Mouse (Mus musculus) kidney, embryonic 16.5 days (tissue): Measurements from ENCODE around the gene Pex11a. TPM values are rescaled to one million over a fixed set of nuclear protein-coding genes. Genes with fewer than 3 reads are reported as not detected.
"Not testable (repeated sequence)": the region's sequence is repeated elsewhere in the genome, so short reads cannot be mapped to it uniquely, and the experiment has no call there.

Experiments used
- ATAC-seq: fragments of 200-750 bp; cut with Nextera tagmentation; 2 replicates; pipeline ENCODE4 v1.8.0; 2017; ENCODE audit warnings: moderate TSS enrichment; ENCODE audit not compliant: low FRiP score, low TSS enrichment
- H3K27ac ChIP-seq: fragments of 300-500 bp; sonication (generic); 2 replicates; pipeline ENCODE4 v1.5.1; 2014; ENCODE audit warnings: low read length
- H3K27me3 ChIP-seq: fragments of 300-500 bp; sonication (generic); 2 replicates; pipeline ENCODE4 v1.6.1; 2014; ENCODE audit warnings: low read length, control low read depth, mixed read lengths; ENCODE audit not compliant: insufficient read depth
- H3K36me3 ChIP-seq: fragments of 300-500 bp; sonication (generic); 2 replicates; pipeline ENCODE4 v1.6.1; 2014; ENCODE audit warnings: low read length, control low read depth, mixed read lengths; ENCODE audit not compliant: insufficient read depth
- H3K4me1 ChIP-seq: fragments of 300-500 bp; sonication (generic); 2 replicates; pipeline ENCODE4 v1.6.1; 2014; ENCODE audit warnings: low read length, control low read depth, mixed read lengths; ENCODE audit not compliant: insufficient read depth
- H3K4me2 ChIP-seq: fragments of 300-500 bp; sonication (generic); replicated peaks from 2 replicates; pipeline ENCODE4 v1.6.1; 2014; ENCODE audit warnings: low read depth, low read length
- H3K4me3 ChIP-seq: fragments of 300-500 bp; sonication (generic); 2 replicates; pipeline ENCODE4 v1.5.1; 2014; ENCODE audit warnings: mild to moderate bottlenecking, low read length
- H3K9ac ChIP-seq: fragments of 300-500 bp; sonication (generic); replicated peaks from 2 replicates; pipeline ENCODE4 v1.6.1; 2014; ENCODE audit warnings: low read length
- H3K9me3 ChIP-seq: fragments of 300-500 bp; sonication (generic); 2 replicates; pipeline ENCODE4 v1.6.1; 2016; ENCODE audit warnings: low read length, control low read depth
- WGBS: fragments of 180-500 bp; shearing (Covaris S2); extraction: QIAGEN DNeasy Blood & Tissue Kit; methylation state at CpG from one replicate; pipeline ENCODE4 v1.1.7; 2014; 5-methylcytosine and 5-hydroxymethylcytosine counted together
- polyA plus RNA-seq: library from polyadenylated mRNA; unstranded; fragments of >200 nt; fragmentation: Nextera tagmentation; extraction: Ambion mirVana; gene quantifications from 2 replicates; pipeline ENCODE4 v1.2.1, GENCODE M21; 2015

Pex11a gene
- 10.5 and 14.3 TPM in 2 replicates for polyA plus RNA-seq

DNA sequence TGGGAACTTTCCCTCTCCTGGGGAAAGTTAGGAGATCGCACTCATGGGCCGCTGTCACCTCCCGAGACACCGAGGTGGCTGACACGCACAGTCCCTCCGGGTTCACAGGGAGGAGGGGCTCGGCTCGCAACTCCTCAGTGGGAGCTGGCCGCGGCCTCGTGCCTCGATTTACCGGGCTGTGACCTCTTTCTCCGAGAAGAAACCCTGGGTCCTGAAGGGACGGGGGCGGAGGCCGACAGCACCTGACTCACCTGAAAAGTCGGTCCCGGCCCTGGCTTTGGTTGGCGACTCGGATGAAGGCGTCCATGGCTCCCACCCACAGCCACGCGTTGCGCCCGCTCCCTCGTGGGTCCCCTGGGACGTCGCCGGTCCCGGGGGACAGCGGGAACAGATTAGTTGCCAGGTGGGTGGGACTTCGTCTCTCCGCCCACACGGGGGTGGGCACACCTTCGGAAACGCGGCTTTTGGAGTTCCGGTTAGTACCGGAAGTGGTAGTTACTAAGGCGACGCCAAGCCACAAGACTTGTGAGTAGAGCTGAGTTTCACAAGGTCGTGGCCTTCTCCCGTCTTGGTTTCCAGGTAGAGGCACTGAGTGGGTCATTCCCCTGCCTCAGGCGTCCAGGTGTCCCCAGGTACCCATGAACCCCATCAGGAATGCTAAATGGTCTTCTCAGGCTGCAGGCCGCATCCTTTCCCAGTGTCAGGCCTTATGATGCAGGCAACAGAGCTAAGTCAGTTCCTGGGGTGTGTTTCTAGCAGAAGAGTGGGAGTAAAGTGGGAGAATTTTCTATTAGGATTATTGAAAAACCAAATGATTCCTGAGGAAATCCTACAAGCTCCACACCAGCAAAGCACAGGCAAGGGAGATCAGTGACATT is at the start of gene Pex11a, which contains the start of gene Wdr93:
Gene Pex11a, minus strand, starts transcription at position 473 of the 878 bp plus-strand sequence.
Gene Wdr93, plus strand, starts transcription at position 505 of the 878 bp plus-strand sequence.
- peak within 1 kb of the TSS; percentile 85 for H3K4me3 ChIP-seq
- peak within 1 kb of the TSS; percentile 81 for H3K9ac ChIP-seq
- no peaks in the 10 kb centered on the region for H3K9me3 ChIP-seq
- peak; percentile 91 for ATAC-seq
- 2% methylated on average over 46 of the region's 46 CpGs for WGBS
- 0 out of 2 replicates have a peak within 1 kb of the TSS, but pooled peaks have one; percentile 18 for H3K27ac ChIP-seq
- H3K36me3 ChIP-seq, result peaks cover 4% of the 10 kb centered on the region
- peak within 1 kb of the TSS; percentile 99 for H3K4me2 ChIP-seq
- no peaks in the 10 kb centered on the region for H3K27me3 ChIP-seq
- peaks cover 7% of the 10 kb centered on the region for H3K4me1 ChIP-seq

DNA sequence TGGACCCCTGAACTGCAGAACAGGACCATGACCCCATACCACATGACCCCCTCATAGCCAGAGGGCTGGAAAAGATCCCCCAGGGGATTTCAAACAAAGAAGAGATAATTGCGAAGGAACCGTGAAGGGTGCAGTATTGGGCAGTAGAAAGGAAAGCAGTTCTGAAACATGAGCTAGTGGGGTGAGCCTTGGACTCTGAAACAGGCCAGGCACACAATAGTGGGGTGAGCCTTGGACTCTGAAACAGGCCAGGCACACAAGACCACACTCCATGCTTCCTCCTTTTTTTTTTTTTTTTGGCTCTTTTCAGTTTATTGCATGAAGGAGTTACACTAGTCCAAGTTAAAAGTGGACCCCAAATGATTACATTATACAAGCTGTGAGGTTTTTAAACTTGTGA is 46.9 kb upstream of the Pex11a start:
- not testable (repeated sequence) for H3K9me3 ChIP-seq, H3K4me2 ChIP-seq, H3K4me3 ChIP-seq, H3K27ac ChIP-seq, ATAC-seq, H3K36me3 ChIP-seq, H3K9ac ChIP-seq
- Histone ChIP-seq H3K4me1 (peaks cover 12% of the 10 kb centered on the region), H3K27me3 (peaks cover 52% of the 10 kb centered on the region)
- 39% methylated on average over 2 of the region's 2 CpGs for WGBS

DNA sequence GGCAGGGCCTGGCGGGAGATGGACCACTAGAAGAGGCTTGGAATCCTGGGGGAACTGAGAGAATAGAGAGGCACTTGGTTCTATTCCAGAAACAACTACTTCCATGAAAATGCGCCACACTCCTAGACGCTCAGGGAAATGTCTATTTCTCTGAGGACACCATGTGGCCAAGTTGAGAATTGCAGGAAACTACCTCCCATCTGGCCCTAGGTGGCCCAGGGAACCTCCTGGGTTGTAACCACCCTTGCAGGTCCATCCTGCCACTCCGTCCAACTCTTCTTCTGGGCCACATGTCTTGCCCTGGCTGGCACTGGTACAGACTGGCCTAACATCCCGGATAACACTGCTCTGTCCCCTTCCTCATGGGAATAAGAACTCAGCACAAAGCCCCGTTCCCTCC is 43.4 kb upstream of the Pex11a start:
- 0 out of 2 replicates have a peak overlapping the region, but pooled peaks have one; percentile 22 for H3K9ac ChIP-seq
- no peak overlapping the region for H3K4me3 ChIP-seq
- peaks cover 2% of the 10 kb centered on the region; the same call in 1 of the 2 replicates for H3K4me1 ChIP-seq
- H3K9me3 ChIP-seq, result no peaks in the 10 kb centered on the region
- H3K36me3 ChIP-seq, result no peaks in the 10 kb centered on the region
- peak; percentile 82 for ATAC-seq
- H3K27ac ChIP-seq, result no peak overlapping the region
- peaks cover 19% of the 10 kb centered on the region for H3K27me3 ChIP-seq
- H3K4me2 ChIP-seq, result no peak overlapping the region
- 21% methylated on average over 6 of the region's 6 CpGs for WGBS

DNA sequence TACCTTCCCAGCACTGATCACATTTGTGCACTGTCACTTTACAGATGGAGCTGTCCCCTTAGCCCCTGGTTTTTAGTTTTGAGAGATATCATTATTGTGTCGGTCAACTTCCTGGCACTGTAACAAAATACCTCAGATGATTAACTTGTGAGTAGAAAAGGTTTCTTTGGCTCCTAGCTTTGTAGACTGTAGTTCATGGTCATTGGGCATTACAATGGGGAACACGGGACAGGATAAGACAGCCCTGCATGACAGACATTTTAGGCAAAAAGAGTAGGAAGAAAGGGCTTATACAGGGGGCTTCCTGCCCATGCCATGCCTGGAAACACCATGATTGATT is 39.6 kb upstream of the Pex11a start:
- H3K27ac ChIP-seq, result no peak overlapping the region
- H3K4me1 ChIP-seq, result peaks cover 9% of the 10 kb centered on the region
- H3K9me3 ChIP-seq, result no peaks in the 10 kb centered on the region
- H3K36me3 ChIP-seq, result no peaks in the 10 kb centered on the region
- no peak for ATAC-seq
- no peak overlapping the region for H3K4me2 ChIP-seq
- no peak overlapping the region for H3K9ac ChIP-seq
- no peak overlapping the region for H3K4me3 ChIP-seq
- no peaks in the 10 kb centered on the region for H3K27me3 ChIP-seq
- 74% methylated on average over 2 of the region's 2 CpGs for WGBS

- no peak for ATAC-seq
- H3K9ac ChIP-seq, result no peak overlapping the region
- H3K4me3 ChIP-seq, result no peak overlapping the region
- no peak overlapping the region for H3K27ac ChIP-seq
- 77% methylated on average over 11 of the region's 11 CpGs for WGBS
- peaks cover 9% of the 10 kb centered on the region for H3K4me1 ChIP-seq
- no peaks in the 10 kb centered on the region for H3K9me3 ChIP-seq
- no peaks in the 10 kb centered on the region for H3K36me3 ChIP-seq
- H3K4me2 ChIP-seq, result no peak overlapping the region
- H3K27me3 ChIP-seq, result no peaks in the 10 kb centered on the region
These were observed 39.0 kb upstream of the Pex11a start for GRCm38 (mm10) chr7:79781826-79782515.

GRCm38 (mm10) chr7:79780647-79781626 is 38.0 kb upstream of the Pex11a start:
- Histone ChIP-seq H3K4me1 (peaks cover 9% of the 10 kb centered on the region), H3K36me3 (no peaks in the 10 kb centered on the region), H3K27me3 (no peaks in the 10 kb centered on the region), H3K9ac (peak overlapping the region; percentile 66), H3K4me3 (peak overlapping the region; percentile 29), H3K27ac (0 out of 2 replicates have a peak overlapping the region, but pooled peaks have one; percentile 4), H3K9me3 (no peaks in the 10 kb centered on the region), H3K4me2 (peak overlapping the region; percentile 53)
- WGBS, result 30% methylated on average over 16 of the region's 16 CpGs
- ATAC-seq, result peak; percentile 73

DNA sequence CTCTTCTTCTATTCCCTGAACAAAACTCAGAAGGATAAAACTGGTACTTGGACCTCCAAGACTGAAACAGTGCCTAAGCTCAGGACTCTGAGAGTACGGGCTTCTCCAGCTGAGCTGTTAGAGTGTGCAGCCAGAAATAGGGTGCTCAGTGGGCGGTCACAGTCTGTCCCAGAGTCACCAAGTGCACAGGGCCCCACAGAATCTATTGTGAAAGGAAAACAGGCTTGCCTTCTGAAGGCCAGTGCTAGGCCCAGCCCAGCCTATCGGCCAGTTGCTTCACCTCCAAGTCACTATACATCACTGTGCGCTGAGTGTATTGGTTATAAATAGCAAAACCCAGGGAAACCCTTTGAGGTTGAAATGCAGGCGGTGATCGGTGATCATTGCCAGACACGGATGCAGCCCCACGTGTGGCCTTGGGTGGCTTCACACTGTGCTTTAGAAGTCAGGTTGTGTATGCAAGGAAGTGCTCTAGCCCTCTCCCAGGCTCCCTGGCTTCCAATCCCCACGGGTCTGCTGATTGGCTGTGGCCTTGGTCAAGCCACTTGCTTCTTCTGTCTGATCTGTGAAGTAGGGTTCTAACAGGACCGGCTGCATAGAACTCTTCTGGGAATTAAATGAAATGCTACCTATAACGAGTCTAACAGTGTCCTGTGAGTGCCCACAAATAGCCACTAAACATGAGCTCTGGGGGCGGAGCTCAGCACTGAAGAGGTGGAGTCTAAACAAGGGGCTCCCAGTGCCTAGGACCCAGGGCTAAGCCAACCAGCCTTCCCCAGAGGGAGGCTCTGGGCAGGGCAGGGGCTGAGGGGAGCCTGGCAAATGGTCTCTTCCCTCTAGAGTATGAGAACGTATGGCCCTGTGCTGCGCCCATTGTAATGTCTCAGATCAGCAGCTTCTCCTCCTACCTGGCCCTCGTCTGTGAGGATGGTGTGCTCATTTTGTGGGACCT is 28.9 kb upstream of the Pex11a start:
- 46% methylated on average over 15 of the region's 15 CpGs for WGBS
- Histone ChIP-seq H3K27me3 (no peaks in the 10 kb centered on the region), H3K4me1 (no peaks in the 10 kb centered on the region), H3K4me3 (no peak overlapping the region), H3K4me2 (no peak overlapping the region), H3K27ac (no peak overlapping the region), H3K9me3 (no peaks in the 10 kb centered on the region), H3K36me3 (no peaks in the 10 kb centered on the region), H3K9ac (no peak overlapping the region)
- peak; percentile 57; the same call in 1 of the 2 replicates for ATAC-seq

- H3K27ac ChIP-seq, result no peak overlapping the region
- ATAC-seq, result no peak
- no peaks in the 10 kb centered on the region for H3K9me3 ChIP-seq
- no peak overlapping the region for H3K9ac ChIP-seq
- H3K4me2 ChIP-seq, result no peak overlapping the region
- no peak overlapping the region for H3K4me3 ChIP-seq
- WGBS, result 81% methylated on average over 3 of the region's 3 CpGs
- H3K36me3 ChIP-seq, result no peaks in the 10 kb centered on the region
- H3K4me1 ChIP-seq, result no peaks in the 10 kb centered on the region
- no peaks in the 10 kb centered on the region for H3K27me3 ChIP-seq
These were observed 26.7 kb upstream of the Pex11a start for GRCm38 (mm10) chr7:79769664-79770063.
